Mouse (Mus musculus): Measurements from ENCODE around the gene Tfb2m. TPM values are rescaled to one million over a fixed set of nuclear protein-coding genes. Genes with fewer than 3 reads are reported as not detected.

The Tfb2m gene
- polyA plus RNA-seq, 1 experiment from 2014 or later: 31.3 TPM

DNA sequence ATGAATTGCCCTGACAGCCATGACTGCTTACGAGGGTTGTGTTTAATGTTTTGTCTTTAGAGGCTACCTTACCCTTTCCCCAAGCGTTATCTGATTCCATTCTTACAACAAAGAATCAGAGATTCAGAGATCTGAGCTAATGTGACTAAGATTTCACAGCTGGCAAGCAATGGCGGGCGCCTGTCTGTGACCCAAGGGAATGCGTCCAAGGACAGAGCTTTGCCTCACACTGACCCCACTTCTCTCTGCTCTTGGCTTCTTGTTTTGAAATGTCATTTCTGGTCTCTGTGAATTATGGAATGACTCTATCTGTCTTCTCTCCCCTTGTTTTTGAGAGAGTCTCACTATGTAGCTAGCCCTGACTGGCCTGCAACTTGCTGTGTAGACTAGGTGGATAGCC lies 17.9 kb upstream of the Tfb2m start:
- DNase-seq (ENCODE audit: low spot score) (no peak), ATAC-seq (ENCODE audit: low FRiP score) (no peak)
- no peaks in the 10 kb centered on the region for H3K9me3 ChIP-seq (ENCODE audit: control insufficient read depth, low read length)
- H3K4me3 ChIP-seq (replicated peaks; ENCODE audit: low read length): no peak overlapping the region
- no peak overlapping the region for H3K9ac ChIP-seq
- H3K27me3 ChIP-seq (ENCODE audit: control insufficient read depth, insufficient read depth, low read length): no peaks in the 10 kb centered on the region
- 0 out of 2 replicates have a peak, but pooled peaks cover 8% of the 10 kb centered on the region for H3K4me1 ChIP-seq (replicated peaks; ENCODE audit: control insufficient read depth, insufficient read depth, low read length)
- no peak overlapping the region for H3K27ac ChIP-seq
- WGBS: 69% methylated on average over 5 of the region's 5 CpGs
- no peak overlapping the region for H3K4me2 ChIP-seq (replicated peaks)
- H3K36me3 ChIP-seq (replicated peaks; ENCODE audit: control insufficient read depth, insufficient read depth): no peaks in the 10 kb centered on the region

DNA sequence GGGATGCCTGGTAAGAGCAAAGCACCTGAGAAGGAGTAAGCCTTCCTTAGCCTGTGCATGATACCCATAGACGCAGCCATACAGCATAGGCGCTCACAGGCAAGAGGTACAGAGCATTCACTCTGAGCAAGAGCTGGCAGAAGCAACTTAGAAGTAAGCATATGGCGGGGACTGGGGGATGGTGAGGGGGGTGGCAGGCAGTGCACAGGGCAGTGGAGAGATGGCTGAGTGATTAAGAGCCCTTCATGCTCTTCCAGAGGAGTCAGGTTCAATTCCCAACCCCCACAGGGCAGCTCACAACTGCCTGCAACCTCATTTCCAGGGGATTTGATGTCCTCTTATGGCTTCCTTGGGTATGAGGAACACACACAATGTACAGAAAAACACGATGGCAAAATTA lies 17.1 kb upstream of the Tfb2m start:
- 0 out of 2 replicates have a peak, but pooled peaks cover 6% of the 10 kb centered on the region for H3K4me1 ChIP-seq (replicated peaks; ENCODE audit: control insufficient read depth, insufficient read depth, low read length)
- no peak overlapping the region for H3K4me3 ChIP-seq (replicated peaks; ENCODE audit: low read length)
- H3K9me3 ChIP-seq (ENCODE audit: control insufficient read depth, low read length): no peaks in the 10 kb centered on the region
- WGBS: 87% methylated on average over 4 of the region's 4 CpGs
- DNase-seq (ENCODE audit: low spot score) (no peak), ATAC-seq (ENCODE audit: low FRiP score) (no peak)
- H3K27ac ChIP-seq: no peak overlapping the region
- no peaks in the 10 kb centered on the region for H3K36me3 ChIP-seq (replicated peaks; ENCODE audit: control insufficient read depth, insufficient read depth)
- no peaks in the 10 kb centered on the region for H3K27me3 ChIP-seq (ENCODE audit: control insufficient read depth, insufficient read depth, low read length)
- H3K9ac ChIP-seq: no peak overlapping the region
- no peak overlapping the region for H3K4me2 ChIP-seq (replicated peaks)

- DNase-seq (ENCODE audit: low spot score): no peak
- no peak for ATAC-seq (ENCODE audit: low FRiP score)
- Histone ChIP-seq H3K27ac (no peak overlapping the region), H3K36me3 (replicated peaks; ENCODE audit: control insufficient read depth, insufficient read depth) (no peaks in the 10 kb centered on the region), H3K4me2 (replicated peaks) (no peak overlapping the region), H3K4me3 (replicated peaks; ENCODE audit: low read length) (no peak overlapping the region), H3K4me1 (replicated peaks; ENCODE audit: control insufficient read depth, insufficient read depth, low read length) (no peaks in the 10 kb centered on the region), H3K9ac (no peak overlapping the region), H3K9me3 (ENCODE audit: control insufficient read depth, low read length) (no peaks in the 10 kb centered on the region), H3K27me3 (ENCODE audit: control insufficient read depth, insufficient read depth, low read length) (no peaks in the 10 kb centered on the region)
- 91% methylated on average over 6 of the region's 6 CpGs for WGBS
Observed at GRCm38 (mm10) chr1:179560845-179561430, 14.9 kb upstream of the Tfb2m start.

GRCm38 (mm10) chr1:179559446-179560194 lies 13.6 kb upstream of the Tfb2m start:
- no peak overlapping the region for H3K4me3 ChIP-seq (replicated peaks; ENCODE audit: low read length)
- DNase-seq (ENCODE audit: low spot score): no peak
- H3K36me3 ChIP-seq (replicated peaks; ENCODE audit: control insufficient read depth, insufficient read depth): no peaks in the 10 kb centered on the region
- no peaks in the 10 kb centered on the region for H3K9me3 ChIP-seq (ENCODE audit: control insufficient read depth, low read length)
- ATAC-seq (ENCODE audit: low FRiP score): no peak
- no peak overlapping the region for H3K9ac ChIP-seq
- H3K4me2 ChIP-seq (replicated peaks): no peak overlapping the region
- H3K27me3 ChIP-seq (ENCODE audit: control insufficient read depth, insufficient read depth, low read length): no peaks in the 10 kb centered on the region
- H3K27ac ChIP-seq: no peak overlapping the region
- no peaks in the 10 kb centered on the region for H3K4me1 ChIP-seq (replicated peaks; ENCODE audit: control insufficient read depth, insufficient read depth, low read length)
- 82% methylated on average over 11 of the region's 11 CpGs for WGBS

GRCm38 (mm10) chr1:179556921-179557320 lies 10.9 kb upstream of the Tfb2m start:
- DNase-seq (ENCODE audit: low spot score) (no peak), ATAC-seq (ENCODE audit: low FRiP score) (no peak)
- Histone ChIP-seq H3K9me3 (ENCODE audit: control insufficient read depth, low read length) (no peaks in the 10 kb centered on the region), H3K4me3 (replicated peaks; ENCODE audit: low read length) (no peak overlapping the region), H3K4me2 (replicated peaks) (no peak overlapping the region), H3K9ac (no peak overlapping the region), H3K4me1 (replicated peaks; ENCODE audit: control insufficient read depth, insufficient read depth, low read length) (no peaks in the 10 kb centered on the region), H3K27ac (no peak overlapping the region), H3K36me3 (replicated peaks; ENCODE audit: control insufficient read depth, insufficient read depth) (no peaks in the 10 kb centered on the region), H3K27me3 (ENCODE audit: control insufficient read depth, insufficient read depth, low read length) (no peaks in the 10 kb centered on the region)
- WGBS: 88% methylated on average over 3 of the region's 3 CpGs

DNA sequence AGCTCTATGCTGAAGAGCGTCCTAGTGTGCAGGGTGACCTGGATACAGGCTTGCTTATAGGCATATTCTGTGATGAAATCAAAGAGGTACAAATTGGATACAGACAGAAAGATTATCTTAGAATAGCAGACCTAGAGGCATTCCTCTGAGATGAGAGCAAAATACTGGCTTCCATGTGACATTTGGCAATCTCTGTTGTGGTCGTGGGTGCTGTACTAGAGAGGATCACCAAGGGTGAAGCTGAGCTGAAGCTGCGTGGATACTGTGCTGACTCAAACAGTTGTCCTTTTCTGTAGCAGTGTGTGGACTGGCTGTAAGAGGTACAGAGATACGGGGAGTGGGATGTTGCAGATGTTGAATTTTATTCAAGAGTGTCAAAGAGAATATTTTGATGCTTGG lies 7.9 kb upstream of the Tfb2m start:
- H3K36me3 ChIP-seq (replicated peaks; ENCODE audit: control insufficient read depth, insufficient read depth): no peaks in the 10 kb centered on the region
- DNase-seq (ENCODE audit: low spot score): no peak
- no peak overlapping the region for H3K27ac ChIP-seq
- ATAC-seq (ENCODE audit: low FRiP score): no peak
- H3K4me3 ChIP-seq (replicated peaks; ENCODE audit: low read length): no peak overlapping the region
- no peak overlapping the region for H3K4me2 ChIP-seq (replicated peaks)
- WGBS: 89% methylated on average over 4 of the region's 4 CpGs
- no peak overlapping the region for H3K9ac ChIP-seq
- no peaks in the 10 kb centered on the region for H3K27me3 ChIP-seq (ENCODE audit: control insufficient read depth, insufficient read depth, low read length)
- H3K9me3 ChIP-seq (ENCODE audit: control insufficient read depth, low read length): no peaks in the 10 kb centered on the region
- H3K4me1 ChIP-seq (replicated peaks; ENCODE audit: control insufficient read depth, insufficient read depth, low read length): no peaks in the 10 kb centered on the region

GRCm38 (mm10) chr1:179553197-179553948 lies 7.3 kb upstream of the Tfb2m start:
- Histone ChIP-seq H3K36me3 (replicated peaks; ENCODE audit: control insufficient read depth, insufficient read depth) (no peaks in the 10 kb centered on the region), H3K27ac (no peak overlapping the region), H3K4me2 (replicated peaks) (no peak overlapping the region), H3K4me1 (replicated peaks; ENCODE audit: control insufficient read depth, insufficient read depth, low read length) (peaks cover 2% of the 10 kb centered on the region), H3K4me3 (replicated peaks; ENCODE audit: low read length) (no peak overlapping the region), H3K9me3 (ENCODE audit: control insufficient read depth, low read length) (no peaks in the 10 kb centered on the region), H3K9ac (no peak overlapping the region), H3K27me3 (ENCODE audit: control insufficient read depth, insufficient read depth, low read length) (no peaks in the 10 kb centered on the region)
- DNase-seq (ENCODE audit: low spot score) (no peak), ATAC-seq (ENCODE audit: low FRiP score) (no peak)
- WGBS: 67% methylated on average over 5 of the region's 5 CpGs

DNA sequence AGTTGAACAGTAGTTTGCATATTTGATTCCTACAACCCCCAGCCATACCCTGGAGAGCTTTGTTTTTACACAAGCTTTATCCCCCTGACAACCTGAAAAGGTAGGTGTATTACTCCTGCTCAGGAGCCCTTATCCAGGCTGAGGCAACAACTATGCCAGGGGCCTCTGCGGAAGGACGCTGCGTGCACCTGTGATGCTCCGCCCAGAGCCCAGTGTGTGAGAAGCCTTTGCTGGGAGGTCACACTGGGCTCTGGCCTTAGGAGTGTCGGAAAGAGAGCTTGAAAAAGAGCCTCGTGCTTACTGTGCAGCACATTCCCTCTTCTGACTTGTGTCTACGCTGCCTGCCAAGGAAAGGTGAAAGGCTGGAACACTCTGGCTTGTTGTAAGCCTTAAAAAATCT lies 6.7 kb upstream of the Tfb2m start:
- no peaks in the 10 kb centered on the region for H3K9me3 ChIP-seq (ENCODE audit: control insufficient read depth, low read length)
- H3K4me3 ChIP-seq (replicated peaks; ENCODE audit: low read length): no peak overlapping the region
- no peaks in the 10 kb centered on the region for H3K27me3 ChIP-seq (ENCODE audit: control insufficient read depth, insufficient read depth, low read length)
- H3K27ac ChIP-seq: no peak overlapping the region
- no peaks in the 10 kb centered on the region for H3K36me3 ChIP-seq (replicated peaks; ENCODE audit: control insufficient read depth, insufficient read depth)
- no peak for DNase-seq (ENCODE audit: low spot score)
- 43% methylated on average over 7 of the region's 7 CpGs for WGBS
- no peak overlapping the region for H3K9ac ChIP-seq
- peaks cover 8% of the 10 kb centered on the region for H3K4me1 ChIP-seq (replicated peaks; ENCODE audit: control insufficient read depth, insufficient read depth, low read length)
- no peak overlapping the region for H3K4me2 ChIP-seq (replicated peaks)
- no peak for ATAC-seq (ENCODE audit: low FRiP score)

GRCm38 (mm10) chr1:179551921-179552320 lies 5.9 kb upstream of the Tfb2m start:
- 90% methylated on average over 4 of the region's 4 CpGs for WGBS
- Histone ChIP-seq H3K4me1 (replicated peaks; ENCODE audit: control insufficient read depth, insufficient read depth, low read length) (peaks cover 15% of the 10 kb centered on the region), H3K4me2 (replicated peaks) (no peak overlapping the region), H3K9ac (no peak overlapping the region), H3K27me3 (ENCODE audit: control insufficient read depth, insufficient read depth, low read length) (no peaks in the 10 kb centered on the region), H3K4me3 (replicated peaks; ENCODE audit: low read length) (no peak overlapping the region), H3K36me3 (replicated peaks; ENCODE audit: control insufficient read depth, insufficient read depth) (no peaks in the 10 kb centered on the region), H3K9me3 (ENCODE audit: control insufficient read depth, low read length) (no peaks in the 10 kb centered on the region), H3K27ac (no peak overlapping the region)
- ATAC-seq (ENCODE audit: low FRiP score) (no peak), DNase-seq (ENCODE audit: low spot score) (no peak)
